Mouse (Mus musculus) lung, adult 2 months (tissue): Measurements from ENCODE around the gene Gp5. TPM values are rescaled to one million over a fixed set of nuclear protein-coding genes. Genes with fewer than 3 reads are reported as not detected.
A peak's percentile ranks its signal among the peaks of the same experiment; 100 is the strongest.

ENCODE experiments used
- DNase-seq: peaks from one replicate; pipeline ENCODE4 v3.0.0; 2022
- H3K4me1 ChIP-seq: fragments of 200-500 bp; 2 replicates; pipeline ENCODE4 v1.6.1; 2011; ENCODE audit warnings: low read length; ENCODE audit not compliant: control insufficient read depth, insufficient read depth
- H3K4me3 ChIP-seq: fragments of 200-500 bp; replicated peaks from 2 replicates; pipeline ENCODE3; 2011; ENCODE audit warnings: low read depth, mild to moderate bottlenecking, control low read depth, low read length; ENCODE audit errors: extremely low read depth
- CTCF ChIP-seq: fragments of 200-500 bp; IDR thresholded peaks from 2 replicates; pipeline ENCODE4 v1.5.1; 2011; ENCODE audit warnings: mild to moderate bottlenecking, low read length, control low read depth; ENCODE audit not compliant: insufficient read depth
- POLR2A ChIP-seq: fragments of 200-500 bp; IDR thresholded peaks from 2 replicates; pipeline ENCODE4 v1.6.1; 2011; ENCODE audit warnings: low read depth, mild to moderate bottlenecking, control low read depth, low read length, borderline replicate concordance; ENCODE audit errors: extremely low read depth
- WGBS: fragments of 180-500 bp; shearing (Covaris S2); methylation state at CpG from one replicate; pipeline ENCODE4 v1.1.7; 2018; 5-methylcytosine and 5-hydroxymethylcytosine counted together
- polyA plus RNA-seq: library from polyadenylated mRNA; depleted of rRNA; stranded (reverse); fragments of >200 nt; gene quantifications from 2 replicates; pipeline ENCODE4 v1.2.3, GENCODE M21; 2012

The Gp5 gene
- polyA plus RNA-seq, 1 experiment: 6.5 TPM

DNA sequence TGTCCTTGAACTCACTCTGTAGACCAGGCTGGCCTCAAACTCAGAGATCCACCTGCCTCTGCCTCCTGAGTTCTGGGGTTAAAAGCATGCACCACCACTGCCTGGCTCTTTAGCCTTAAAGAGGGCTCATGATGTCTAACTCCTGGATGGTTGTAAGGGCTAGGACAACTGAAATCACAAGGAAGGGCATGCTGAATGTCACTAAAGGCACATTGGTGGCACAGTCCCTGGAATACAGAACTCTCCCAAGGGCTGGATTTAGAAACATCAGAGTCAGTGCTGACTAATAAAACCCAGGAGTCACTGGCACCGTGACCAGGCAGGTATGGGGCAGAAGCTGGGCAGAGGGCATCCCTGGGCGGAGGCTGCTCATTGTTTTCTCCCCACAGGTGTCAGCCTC lies 7.2 kb downstream of the Gp5 start:
- TF ChIP-seq CTCF (no peak), POLR2A (no peak)
- DNase-seq: no peak
- WGBS: 89% methylated on average over 2 of the region's 2 CpGs
- Histone ChIP-seq H3K4me1 (peaks cover 3% of the 10 kb centered on the region; the same call in 1 of the 2 replicates), H3K4me3 (no peak overlapping the region)

- TF ChIP-seq CTCF: no peak
- TF ChIP-seq POLR2A: no peak
- WGBS: 87% methylated on average over 6 of the region's 6 CpGs
Measured at GRCm38 (mm10) chr16:30302686-30303085, 7.9 kb downstream of the Gp5 start.

GRCm38 (mm10) chr16:30299711-30300277 lies 10.8 kb downstream of the Gp5 start:
- 57% methylated on average over 10 of the region's 10 CpGs for WGBS
- H3K4me3 ChIP-seq: no peak overlapping the region
- TF ChIP-seq POLR2A: no peak
- TF ChIP-seq CTCF: no peak
- no peak for DNase-seq
- no peaks in the 10 kb centered on the region for H3K4me1 ChIP-seq

More at GRCm38 (mm10) chr16:30302686-30303085, 7.9 kb downstream of the Gp5 start:
- H3K4me3 ChIP-seq: no peak overlapping the region
- no peak for DNase-seq
- no peaks in the 10 kb centered on the region for H3K4me1 ChIP-seq

DNA sequence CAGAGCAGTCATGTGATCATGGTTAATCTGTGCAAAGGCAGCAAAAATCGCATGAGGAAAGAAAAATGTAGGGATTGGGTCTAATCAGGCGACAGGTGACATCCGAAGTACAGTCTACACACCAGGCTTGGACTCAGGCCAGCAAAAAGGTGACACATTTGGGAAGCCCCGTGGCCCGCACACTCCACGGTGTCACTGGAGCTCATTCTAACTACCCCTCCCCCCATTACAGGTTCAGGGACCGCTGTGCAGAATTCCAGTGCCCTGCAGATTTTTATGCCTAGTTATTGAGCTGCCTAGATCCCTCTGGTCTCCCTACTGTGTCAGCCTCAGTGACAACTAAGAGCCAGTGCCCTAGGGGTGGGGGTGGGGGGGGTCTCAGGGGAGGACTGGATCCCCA lies 13.1 kb downstream of the Gp5 start:
- no peak for TF ChIP-seq CTCF
- no peak for TF ChIP-seq POLR2A
- 82% methylated on average over 7 of the region's 7 CpGs for WGBS
- Histone ChIP-seq H3K4me1 (no peaks in the 10 kb centered on the region), H3K4me3 (no peak overlapping the region)
- DNase-seq: no peak

DNA sequence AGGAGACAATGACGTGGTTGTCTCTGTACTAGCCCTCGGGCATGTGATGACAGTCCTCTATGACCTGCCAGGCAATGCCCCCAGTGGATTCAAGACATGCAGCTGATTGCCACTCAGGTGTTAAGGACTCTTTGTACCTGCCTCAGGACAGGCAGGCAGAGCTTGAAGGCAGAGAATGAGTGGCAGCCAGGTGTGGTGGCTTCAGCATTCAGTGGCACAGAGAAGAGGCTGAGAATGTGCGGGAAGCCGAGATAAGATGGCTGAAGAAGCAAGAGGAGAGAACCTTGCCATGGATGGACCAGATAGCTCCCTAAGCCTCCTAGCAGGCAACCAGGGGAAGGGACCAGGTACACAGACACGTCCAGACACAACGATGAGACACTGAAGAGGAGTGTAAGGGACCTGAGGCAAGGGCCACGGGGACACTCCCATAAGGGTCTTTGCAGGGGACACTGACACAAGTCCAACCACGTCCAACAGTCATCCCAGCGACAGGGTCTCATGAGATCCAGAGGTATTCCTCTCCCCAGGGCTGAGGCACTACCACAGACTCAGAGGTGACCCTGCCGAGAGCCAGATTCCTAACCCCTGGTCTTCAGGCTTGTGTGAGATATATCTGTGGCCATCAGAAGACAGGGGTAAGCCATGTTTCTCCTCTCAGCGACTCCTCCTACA lies 13.8 kb downstream of the Gp5 start:
- TF ChIP-seq CTCF (no peak), POLR2A (no peak)

DNA sequence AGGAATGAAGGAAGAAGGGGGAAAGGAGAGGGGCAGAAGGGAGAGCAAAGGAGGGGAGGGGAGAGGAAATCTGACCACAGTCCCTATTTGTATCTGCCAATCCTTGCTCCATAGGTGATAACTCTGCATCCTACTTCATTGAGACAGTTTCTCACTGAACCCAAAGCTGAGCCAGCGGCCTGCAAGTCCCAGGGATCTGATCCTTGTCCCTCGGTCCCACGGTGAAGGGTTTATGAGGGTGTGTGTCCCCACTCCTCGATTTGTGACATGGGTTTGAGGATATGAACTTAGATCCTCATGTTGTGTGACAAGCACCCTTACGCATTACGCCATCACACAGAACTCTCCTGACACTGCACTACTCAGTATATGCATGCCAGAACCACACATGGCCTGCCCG lies 15.5 kb downstream of the Gp5 start:
- TF ChIP-seq CTCF (no peak), POLR2A (no peak)
- Histone ChIP-seq H3K4me3 (no peak overlapping the region), H3K4me1 (no peaks in the 10 kb centered on the region)
- DNase-seq: no peak
- WGBS: 85% methylated on average over 7 of the region's 7 CpGs

More for the DNA sequence above, 13.8 kb downstream of the Gp5 start:
- no peak for DNase-seq
- 84% methylated on average over 11 of the region's 11 CpGs for WGBS
- Histone ChIP-seq H3K4me1 (no peaks in the 10 kb centered on the region), H3K4me3 (no peak overlapping the region)

DNA sequence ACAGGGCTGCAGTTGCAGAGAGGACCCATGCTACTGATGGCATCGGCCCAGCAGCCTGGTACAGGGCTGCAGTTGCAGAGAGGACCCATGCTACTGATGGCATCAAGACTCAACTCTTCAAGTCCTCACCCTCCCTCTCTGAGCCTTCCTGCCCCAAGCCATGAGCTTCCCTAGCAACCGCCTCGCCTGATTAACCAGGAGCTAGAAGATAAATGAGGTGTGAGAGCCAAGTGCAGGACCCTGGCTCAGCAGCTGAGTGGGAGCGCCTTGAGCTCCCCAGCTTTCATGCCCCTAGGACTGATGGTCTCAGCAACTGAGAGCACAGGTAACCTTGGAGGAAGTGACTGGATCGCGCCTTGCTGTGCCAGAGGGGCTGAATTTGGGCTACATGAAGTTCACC lies 20.1 kb downstream of the Gp5 start:
- TF ChIP-seq CTCF (no peak), POLR2A (no peak)
- no peaks in the 10 kb centered on the region for H3K4me1 ChIP-seq
- 68% methylated on average over 6 of the region's 6 CpGs for WGBS
- H3K4me3 ChIP-seq: no peak overlapping the region
- DNase-seq: no peak

DNA sequence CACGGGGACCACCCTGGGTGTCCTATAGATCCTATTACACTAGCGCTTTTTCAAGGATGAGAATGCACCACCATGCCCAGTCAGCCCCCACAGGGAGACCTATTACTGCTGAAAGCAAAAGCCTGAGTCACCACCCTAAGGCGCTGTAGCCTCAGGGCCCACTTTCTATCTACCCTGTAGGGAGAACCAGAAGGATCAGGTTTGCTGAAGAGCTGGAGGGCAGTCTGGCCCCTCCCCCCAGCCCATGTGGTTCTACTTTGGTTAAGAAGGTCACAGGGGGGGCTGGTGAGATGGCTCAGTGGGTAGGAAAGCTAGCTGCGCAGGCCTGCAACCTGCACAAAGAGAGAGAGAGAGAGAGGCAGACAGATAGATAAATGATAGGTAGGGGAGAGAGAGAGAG lies 24.9 kb downstream of the Gp5 start:
- no peak overlapping the region for H3K4me3 ChIP-seq
- DNase-seq: no peak
- H3K4me1 ChIP-seq: no peaks in the 10 kb centered on the region
- 72% methylated on average over 4 of the region's 4 CpGs for WGBS
- TF ChIP-seq CTCF: no peak
- no peak for TF ChIP-seq POLR2A

GRCm38 (mm10) chr16:30283743-30284337 lies 26.7 kb downstream of the Gp5 start:
- DNase-seq: peak; percentile 35
- no peaks in the 10 kb centered on the region for H3K4me1 ChIP-seq
- TF ChIP-seq CTCF: peak; percentile 76
- no peak for TF ChIP-seq POLR2A
- 5% methylated on average over 15 of the region's 15 CpGs for WGBS
- H3K4me3 ChIP-seq: no peak overlapping the region

DNA sequence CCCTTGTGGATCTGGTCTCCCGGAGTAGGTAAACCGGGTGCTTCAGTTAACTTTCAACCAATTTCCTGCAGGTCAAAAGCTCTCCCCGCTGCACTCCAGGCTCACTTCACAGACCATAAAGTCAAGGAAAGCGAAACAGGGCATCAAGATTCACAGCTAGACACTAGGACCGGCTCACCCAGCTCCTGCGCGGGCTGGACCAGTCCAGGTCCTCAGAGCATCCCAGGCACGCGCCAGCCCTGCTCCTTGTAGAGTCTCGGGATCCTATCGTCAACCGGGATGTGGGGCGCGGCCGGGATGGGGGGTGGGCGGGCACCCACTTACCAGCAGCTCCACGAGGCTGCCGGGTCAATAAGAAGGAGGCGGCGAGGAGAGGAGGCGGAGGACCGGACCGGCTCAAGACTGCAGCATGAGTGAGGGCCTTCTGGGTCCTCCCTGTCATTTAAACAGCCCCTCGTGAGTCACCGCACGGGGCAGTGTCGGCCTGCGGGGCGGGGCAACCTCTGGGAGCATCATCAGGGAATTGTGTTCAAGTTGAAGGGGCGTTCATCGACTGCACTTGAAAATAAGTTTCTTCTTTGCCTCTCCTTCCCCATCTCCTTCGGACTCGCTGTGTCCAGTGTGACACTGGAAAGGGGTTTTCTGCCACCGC lies 27.6 kb downstream of the Gp5 start, which contains the start of gene Lrrc15:
Gene Lrrc15, minus strand, starts transcription at position 413 of the 652 bp plus-strand sequence.
- no peak for TF ChIP-seq CTCF
- no peak for TF ChIP-seq POLR2A
- no peak within 1 kb of the TSS for H3K4me3 ChIP-seq
- no peaks in the 10 kb centered on the region for H3K4me1 ChIP-seq
- DNase-seq: no peak
- 9% methylated on average over 34 of the region's 34 CpGs for WGBS
